ENCODE assay signal across 8 mouse cellular contexts in the genomic region with DNA sequence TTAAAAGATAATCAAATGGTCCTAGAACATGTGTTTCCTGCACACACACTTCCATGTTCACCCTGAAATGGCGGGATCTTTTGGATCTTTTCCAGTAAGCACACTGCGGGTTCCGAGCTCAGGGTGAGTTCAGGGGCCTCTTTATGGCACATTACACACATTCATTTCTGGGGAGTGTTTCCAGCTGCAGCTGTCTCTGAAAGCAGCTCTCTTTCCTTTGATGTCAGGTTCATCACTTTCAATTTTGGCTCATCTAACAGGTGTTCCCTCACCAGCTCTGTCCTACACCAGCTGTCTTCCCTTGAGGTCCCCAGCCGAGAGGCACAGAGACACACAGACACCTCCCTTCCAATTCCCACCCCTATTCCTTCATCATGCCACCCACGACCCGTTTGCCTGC.
DNase-seq lines count a peak whose midpoint lies in the region; ATAC-seq and TF ChIP-seq lines count a peak whose summit lies in the region.

No protein-coding gene starts in this region.

- 0 out of 2 replicates have a peak overlapping the region, but pooled peaks have one; percentile 31 for H3K27ac ChIP-seq in forebrain, embryonic 12.5 days
- no peak overlapping the region for H3K27ac ChIP-seq in forebrain, postnatal 0 days (ENCODE audit: low read depth, low read length)
- peak overlapping the region; percentile 63; the same call in 1 of the 2 replicates for H3K27ac ChIP-seq in lung, embryonic 16.5 days (ENCODE audit: low read length)
- peak overlapping the region; percentile 69 for H3K27ac ChIP-seq in intestine, embryonic 15.5 days

- H3K4me2 ChIP-seq in forebrain, embryonic 12.5 days: no peak overlapping the region
- no peak overlapping the region for H3K4me2 ChIP-seq in forebrain, postnatal 0 days (ENCODE audit: low read depth)
- H3K4me2 ChIP-seq in lung, embryonic 16.5 days (ENCODE audit: low read depth, low read length): no peak overlapping the region
- H3K4me2 ChIP-seq in intestine, embryonic 15.5 days (replicated peaks): no peak overlapping the region

- no peak overlapping the region for H3K4me3 ChIP-seq in forebrain, embryonic 12.5 days (replicated peaks)
- no peak overlapping the region for H3K4me3 ChIP-seq in forebrain, postnatal 0 days (ENCODE audit: low read depth, low read length)
- H3K4me3 ChIP-seq in lung, embryonic 16.5 days (ENCODE audit: low read length): no peak overlapping the region
- no peak overlapping the region for H3K4me3 ChIP-seq in intestine, embryonic 15.5 days (replicated peaks)

- ATAC-seq in forebrain, embryonic 12.5 days (ENCODE audit: low FRiP score): peak; percentile 30; the same call in 1 of the 2 replicates
- ATAC-seq in forebrain, postnatal 0 days: no peak
- ATAC-seq in lung, embryonic 16.5 days (ENCODE audit: low read depth): 0 out of 2 replicates have a peak, but pooled peaks have one; percentile 13
- ATAC-seq in intestine, embryonic 15.5 days: peak; percentile 58
- ATAC-seq in erythroid progenitor cell, adult 5-6 weeks (replicated peaks; ENCODE audit: low FRiP score, poor library complexity, severe bottlenecking): no peak

- H3K36me3 ChIP-seq in forebrain, embryonic 12.5 days (replicated peaks): no peaks in the 10 kb centered on the region
- no peaks in the 10 kb centered on the region for H3K36me3 ChIP-seq in forebrain, postnatal 0 days (ENCODE audit: insufficient read depth)
- no peaks in the 10 kb centered on the region for H3K36me3 ChIP-seq in lung, embryonic 16.5 days (ENCODE audit: control insufficient read depth, insufficient read depth, low read length)
- H3K36me3 ChIP-seq in intestine, embryonic 15.5 days: no peaks in the 10 kb centered on the region

- H3K27me3 ChIP-seq in forebrain, embryonic 12.5 days: no peaks in the 10 kb centered on the region
- no peaks in the 10 kb centered on the region for H3K27me3 ChIP-seq in forebrain, postnatal 0 days (ENCODE audit: insufficient read depth, low read length)
- H3K27me3 ChIP-seq in lung, embryonic 16.5 days (ENCODE audit: control insufficient read depth, insufficient read depth, low read depth, low read length): no peaks in the 10 kb centered on the region
- H3K27me3 ChIP-seq in intestine, embryonic 15.5 days (replicated peaks): no peaks in the 10 kb centered on the region

- no peak for TF ChIP-seq CTCF in forebrain, postnatal 0 days (IDR thresholded peaks at IDR 0.05; ENCODE audit: low read depth)

- H3K9ac ChIP-seq in forebrain, embryonic 12.5 days: no peak overlapping the region
- H3K9ac ChIP-seq in forebrain, postnatal 0 days: no peak overlapping the region
- H3K9ac ChIP-seq in lung, embryonic 16.5 days (ENCODE audit: low read length): no peak overlapping the region
- no peak overlapping the region for H3K9ac ChIP-seq in intestine, embryonic 15.5 days

- DNase-seq in forebrain, postnatal 0 days: no peak
- no peak for DNase-seq in lung, postnatal 14 days
- peak; percentile 86 for DNase-seq in thymus, postnatal 0 days (ENCODE audit: low spot score)
- DNase-seq in lung, postnatal 25 days (ENCODE audit: low spot score): no peak

- no peaks in the 10 kb centered on the region for H3K9me3 ChIP-seq in forebrain, embryonic 12.5 days
- H3K9me3 ChIP-seq in forebrain, postnatal 0 days (ENCODE audit: low read length): no peaks in the 10 kb centered on the region
- H3K9me3 ChIP-seq in lung, embryonic 16.5 days (ENCODE audit: control insufficient read depth, low read length): no peaks in the 10 kb centered on the region
- no peaks in the 10 kb centered on the region for H3K9me3 ChIP-seq in intestine, embryonic 15.5 days

- peaks cover 35% of the 10 kb centered on the region for H3K4me1 ChIP-seq in forebrain, embryonic 12.5 days
- peaks cover 11% of the 10 kb centered on the region for H3K4me1 ChIP-seq in forebrain, postnatal 0 days (ENCODE audit: insufficient read depth)
- peaks cover 21% of the 10 kb centered on the region for H3K4me1 ChIP-seq in lung, embryonic 16.5 days (replicated peaks; ENCODE audit: control insufficient read depth, insufficient read depth, low read length)
- H3K4me1 ChIP-seq in intestine, embryonic 15.5 days (replicated peaks): peaks cover 27% of the 10 kb centered on the region

- 49% methylated on average over 6 of the region's 6 CpGs for WGBS in forebrain, embryonic 12.5 days
- 35% methylated on average over 6 of the region's 6 CpGs for WGBS in forebrain, postnatal 0 days
- WGBS in lung, embryonic 16.5 days: 49% methylated on average over 6 of the region's 6 CpGs
- WGBS in intestine, embryonic 15.5 days: 39% methylated on average over 6 of the region's 6 CpGs

Comparison
In these comparisons a context has a peak if more than half of its experiments do, and no peak if none do; other contexts are left out.
1. ATAC-seq: peak in forebrain, embryonic 12.5 days (single experiment), lung, embryonic 16.5 days (single experiment) and intestine, embryonic 15.5 days (single experiment); none in forebrain, postnatal 0 days (single experiment) and erythroid progenitor cell, adult 5-6 weeks (single experiment).